Mouse (Mus musculus): ENCODE measurements around the gene Adam8. TPM values are rescaled to one million over a fixed set of nuclear protein-coding genes. Genes with fewer than 3 reads are reported as not detected.

The Adam8 gene
- total and polyA plus RNA-seq, 2 experiments from 2014 or later: 0.47 to 2.6 TPM

DNA sequence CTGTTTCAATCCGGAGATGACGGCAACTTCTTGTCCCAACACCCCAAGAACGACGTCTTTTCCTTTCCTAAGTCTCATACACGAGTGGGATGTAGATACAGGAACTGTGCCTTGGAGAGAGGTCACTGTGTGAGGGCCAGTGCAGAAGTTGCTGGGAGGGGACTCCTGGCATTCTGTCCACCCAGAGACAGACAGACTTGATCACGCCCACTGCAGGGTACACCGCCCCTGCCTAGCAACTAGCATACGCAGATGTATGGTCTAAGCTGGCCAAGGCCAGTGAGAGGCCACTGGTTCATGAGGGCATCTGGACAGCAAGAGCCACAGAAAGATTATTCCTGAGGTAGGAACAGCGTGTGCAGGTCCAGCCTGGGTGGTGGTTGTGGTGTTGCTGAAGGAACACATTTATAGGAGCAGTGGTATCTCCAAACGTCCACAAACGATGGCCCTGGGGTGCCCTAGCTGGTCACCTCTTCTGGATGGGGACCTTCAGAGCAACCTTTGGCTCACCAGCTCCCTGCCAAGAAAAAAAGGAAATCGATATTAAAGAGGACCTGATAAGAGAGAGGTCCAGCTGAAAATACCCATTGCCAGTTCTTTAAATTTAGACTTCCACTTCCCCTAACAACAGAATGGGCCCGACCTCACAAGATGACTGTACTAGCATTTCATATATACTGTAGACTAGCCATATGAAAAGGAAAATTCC is 13.2 kb downstream of the Adam8 start:
- H3K27ac ChIP-seq (ENCODE audit: low read depth, low read length): no peak overlapping the region
- 0 out of 2 replicates have a peak, but pooled peaks cover 4% of the 10 kb centered on the region for H3K4me1 ChIP-seq (ENCODE audit: insufficient read depth)
- TF ChIP-seq CTCF (IDR thresholded peaks at IDR 0.05; ENCODE audit: low read depth): no peak
- H3K4me3 ChIP-seq (ENCODE audit: low read depth, low read length): peak overlapping the region; percentile 48
- H3K4me2 ChIP-seq (ENCODE audit: low read depth): peak overlapping the region; percentile 75
- peak overlapping the region; percentile 35; the same call in 1 of the 2 replicates for H3K9ac ChIP-seq
- ATAC-seq (peak; percentile 34), DNase-seq (no peak)
- H3K27me3 ChIP-seq (ENCODE audit: insufficient read depth, low read length): no peaks in the 10 kb centered on the region
- no peaks in the 10 kb centered on the region for H3K36me3 ChIP-seq (ENCODE audit: insufficient read depth)
- WGBS: 39% methylated on average over 13 of the region's 13 CpGs
- H3K9me3 ChIP-seq (ENCODE audit: low read length): no peaks in the 10 kb centered on the region

DNA sequence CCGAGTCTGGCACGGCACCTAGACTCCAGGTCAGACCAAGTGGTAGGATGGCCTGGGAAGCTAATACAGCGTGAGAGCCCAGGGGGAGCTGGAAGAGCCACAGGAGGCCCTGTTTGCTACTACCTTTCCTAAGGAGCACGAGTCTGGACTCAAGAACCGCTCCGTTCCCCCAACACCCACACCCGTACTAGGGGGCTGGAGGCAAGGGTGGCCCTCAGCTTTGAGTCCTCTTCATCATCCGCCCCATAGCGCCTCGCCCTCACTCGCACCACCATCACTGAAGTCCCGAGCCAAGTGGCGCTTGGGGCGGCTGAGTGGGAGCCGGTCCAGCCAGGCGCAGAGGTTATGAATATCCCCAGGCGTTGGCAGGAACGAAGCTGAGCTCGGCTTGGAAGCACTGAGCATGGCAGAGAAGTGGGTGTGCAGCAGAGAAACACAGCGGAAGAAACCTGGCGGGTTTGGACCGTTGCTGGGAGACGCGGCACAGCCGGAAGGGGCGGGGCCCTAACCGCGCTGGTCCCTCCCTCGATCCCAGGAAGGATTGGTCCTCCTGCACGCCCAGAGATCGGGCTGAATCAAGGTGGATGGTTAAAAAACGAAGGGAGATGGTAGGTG is 14.0 kb downstream of the Adam8 start, which contains the start of gene 6430531B16Rik:
Gene 6430531B16Rik (minus strand): TSS at position 478 of the 615 bp plus-strand sequence.
- Histone ChIP-seq H3K27me3 (ENCODE audit: insufficient read depth, low read length) (no peaks in the 10 kb centered on the region), H3K9me3 (ENCODE audit: low read length) (no peaks in the 10 kb centered on the region)
- 4% methylated on average over 32 of the region's 32 CpGs for WGBS

DNA sequence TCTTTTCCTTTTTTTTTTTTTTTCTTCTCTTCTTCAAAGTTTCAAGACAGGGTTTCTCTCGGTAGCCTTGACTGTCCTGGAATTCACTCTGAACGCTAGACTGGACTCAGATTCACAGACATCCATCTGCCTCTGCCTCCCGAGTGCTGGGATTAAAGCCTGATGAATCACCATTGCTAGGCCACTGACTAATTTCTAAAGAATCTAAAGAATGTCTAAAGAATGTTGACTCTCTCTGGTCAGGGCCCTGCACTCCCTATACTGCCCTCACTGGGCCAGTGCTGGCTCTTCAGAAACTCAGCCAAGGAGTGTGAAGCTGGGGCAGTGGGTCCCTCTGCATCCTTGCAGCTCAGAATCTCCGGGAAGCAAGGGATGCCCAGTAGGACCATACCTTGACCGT is 16.9 kb downstream of the Adam8 start:
- H3K36me3 ChIP-seq (ENCODE audit: insufficient read depth): no peaks in the 10 kb centered on the region
- WGBS: 59% methylated on average over 5 of the region's 5 CpGs
- no peak overlapping the region for H3K4me3 ChIP-seq (ENCODE audit: low read depth, low read length)
- H3K27me3 ChIP-seq (ENCODE audit: insufficient read depth, low read length): no peaks in the 10 kb centered on the region
- no peaks in the 10 kb centered on the region for H3K9me3 ChIP-seq (ENCODE audit: low read length)
- ATAC-seq: no peak
- H3K4me2 ChIP-seq (ENCODE audit: low read depth): no peak overlapping the region
- DNase-seq: no peak
- H3K27ac ChIP-seq (ENCODE audit: low read depth, low read length): no peak overlapping the region
- H3K4me1 ChIP-seq (ENCODE audit: insufficient read depth): 0 out of 2 replicates have a peak, but pooled peaks cover 4% of the 10 kb centered on the region
- no peak overlapping the region for H3K9ac ChIP-seq
- TF ChIP-seq CTCF (IDR thresholded peaks at IDR 0.05; ENCODE audit: low read depth): no peak

More for the DNA sequence above, 14.0 kb downstream of the Adam8 start, which contains the start of gene 6430531B16Rik:
- ATAC-seq: peak; percentile 99
- H3K4me1 ChIP-seq (ENCODE audit: insufficient read depth): 0 out of 2 replicates have a peak, but pooled peaks cover 4% of the 10 kb centered on the region
- no peak for TF ChIP-seq CTCF (IDR thresholded peaks at IDR 0.05; ENCODE audit: low read depth)
- peak within 1 kb of the TSS; percentile 75 for H3K4me2 ChIP-seq (ENCODE audit: low read depth)
- peak within 1 kb of the TSS; percentile 47 for H3K27ac ChIP-seq (ENCODE audit: low read depth, low read length)
- H3K9ac ChIP-seq: peak within 1 kb of the TSS; percentile 58
- DNase-seq: peak; percentile 93
- no peaks in the 10 kb centered on the region for H3K36me3 ChIP-seq (ENCODE audit: insufficient read depth)
- peak within 1 kb of the TSS; percentile 48 for H3K4me3 ChIP-seq (ENCODE audit: low read depth, low read length)

DNA sequence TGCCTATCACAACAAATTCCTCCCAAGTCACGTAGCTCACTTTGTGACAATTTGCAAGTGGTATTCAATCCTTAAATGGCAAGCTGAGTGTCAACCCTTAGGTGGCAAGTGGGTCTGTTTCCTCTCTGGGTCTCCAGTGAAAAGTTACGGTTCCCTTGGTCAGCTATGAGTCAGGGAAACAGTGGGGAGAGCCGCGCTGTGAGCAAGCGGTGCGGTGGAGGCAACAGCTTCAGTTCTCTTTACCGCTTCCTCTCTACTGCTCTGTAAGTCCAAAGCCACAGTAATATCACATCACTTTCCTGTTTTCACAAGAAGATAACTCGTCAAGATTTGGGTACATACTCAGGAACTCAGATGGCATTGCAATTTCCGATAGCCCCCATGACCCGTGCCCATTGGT is 18.1 kb downstream of the Adam8 start:
- no peaks in the 10 kb centered on the region for H3K36me3 ChIP-seq (ENCODE audit: insufficient read depth)
- ATAC-seq: no peak
- H3K4me2 ChIP-seq (ENCODE audit: low read depth): no peak overlapping the region
- no peak overlapping the region for H3K27ac ChIP-seq (ENCODE audit: low read depth, low read length)
- no peak for DNase-seq
- H3K4me3 ChIP-seq (ENCODE audit: low read depth, low read length): no peak overlapping the region
- WGBS: 89% methylated on average over 10 of the region's 10 CpGs
- no peak overlapping the region for H3K9ac ChIP-seq
- H3K9me3 ChIP-seq (ENCODE audit: low read length): no peaks in the 10 kb centered on the region
- H3K4me1 ChIP-seq (ENCODE audit: insufficient read depth): 0 out of 2 replicates have a peak, but pooled peaks cover 4% of the 10 kb centered on the region
- H3K27me3 ChIP-seq (ENCODE audit: insufficient read depth, low read length): no peaks in the 10 kb centered on the region
- no peak for TF ChIP-seq CTCF (IDR thresholded peaks at IDR 0.05; ENCODE audit: low read depth)

DNA sequence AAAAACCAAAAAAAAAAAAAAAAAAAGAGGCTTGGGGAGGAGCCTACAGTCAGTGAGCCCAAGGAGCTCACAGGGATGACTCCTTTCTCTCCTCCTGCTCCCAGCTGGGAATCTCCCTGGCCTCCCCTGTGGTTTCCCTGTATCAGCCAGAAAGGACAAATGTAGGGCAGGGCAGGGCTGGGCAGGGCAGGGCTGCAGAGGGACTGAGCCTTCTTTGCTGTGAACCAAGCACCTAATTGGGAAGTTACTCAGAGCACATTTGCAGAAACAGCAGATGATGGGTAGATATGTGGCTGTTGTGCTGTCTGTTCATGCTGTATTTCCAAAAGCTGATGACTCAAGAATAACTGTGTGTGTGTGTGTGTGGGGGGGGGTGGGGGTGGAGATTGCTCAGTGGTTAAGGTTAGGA is 19.4 kb downstream of the Adam8 start:
- no peaks in the 10 kb centered on the region for H3K4me1 ChIP-seq (ENCODE audit: insufficient read depth)
- no peak overlapping the region for H3K27ac ChIP-seq (ENCODE audit: low read depth, low read length)
- no peak overlapping the region for H3K4me3 ChIP-seq (ENCODE audit: low read depth, low read length)
- H3K9ac ChIP-seq: no peak overlapping the region
- no peak overlapping the region for H3K4me2 ChIP-seq (ENCODE audit: low read depth)
- ATAC-seq: no peak
- no peak for TF ChIP-seq CTCF (IDR thresholded peaks at IDR 0.05; ENCODE audit: low read depth)
- no peaks in the 10 kb centered on the region for H3K27me3 ChIP-seq (ENCODE audit: insufficient read depth, low read length)
- DNase-seq: no peak
- no peaks in the 10 kb centered on the region for H3K36me3 ChIP-seq (ENCODE audit: insufficient read depth)
- H3K9me3 ChIP-seq (ENCODE audit: low read length): no peaks in the 10 kb centered on the region

DNA sequence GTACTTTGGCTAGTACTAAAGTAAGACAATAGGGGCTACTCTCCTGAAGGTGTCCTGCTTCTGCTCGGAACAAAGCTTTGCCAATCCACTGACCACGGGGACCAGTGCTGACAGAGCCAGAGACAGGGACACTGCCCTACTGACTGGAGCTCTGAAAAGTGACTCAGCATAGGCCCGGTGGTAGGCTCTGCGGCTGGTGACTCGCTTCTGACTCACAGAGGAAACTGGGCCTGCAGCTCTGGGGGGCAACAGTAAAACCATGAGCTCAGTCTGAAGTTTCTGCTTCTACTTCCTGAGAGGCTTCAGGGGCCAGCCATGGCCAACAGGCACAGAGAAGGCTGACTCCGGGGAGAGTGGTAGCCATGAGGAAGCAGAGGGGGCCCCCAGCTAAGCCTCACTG is 20.9 kb downstream of the Adam8 start:
- DNase-seq (no peak), ATAC-seq (no peak)
- Histone ChIP-seq H3K9ac (no peak overlapping the region), H3K36me3 (ENCODE audit: insufficient read depth) (no peaks in the 10 kb centered on the region), H3K4me2 (ENCODE audit: low read depth) (no peak overlapping the region), H3K27ac (ENCODE audit: low read depth, low read length) (no peak overlapping the region), H3K4me3 (ENCODE audit: low read depth, low read length) (no peak overlapping the region), H3K27me3 (ENCODE audit: insufficient read depth, low read length) (no peaks in the 10 kb centered on the region; the same call in 1 of the 2 replicates), H3K9me3 (ENCODE audit: low read length) (no peaks in the 10 kb centered on the region), H3K4me1 (ENCODE audit: insufficient read depth) (no peaks in the 10 kb centered on the region)
- no peak for TF ChIP-seq CTCF (IDR thresholded peaks at IDR 0.05; ENCODE audit: low read depth)
- 75% methylated on average over 6 of the region's 6 CpGs for WGBS

DNA sequence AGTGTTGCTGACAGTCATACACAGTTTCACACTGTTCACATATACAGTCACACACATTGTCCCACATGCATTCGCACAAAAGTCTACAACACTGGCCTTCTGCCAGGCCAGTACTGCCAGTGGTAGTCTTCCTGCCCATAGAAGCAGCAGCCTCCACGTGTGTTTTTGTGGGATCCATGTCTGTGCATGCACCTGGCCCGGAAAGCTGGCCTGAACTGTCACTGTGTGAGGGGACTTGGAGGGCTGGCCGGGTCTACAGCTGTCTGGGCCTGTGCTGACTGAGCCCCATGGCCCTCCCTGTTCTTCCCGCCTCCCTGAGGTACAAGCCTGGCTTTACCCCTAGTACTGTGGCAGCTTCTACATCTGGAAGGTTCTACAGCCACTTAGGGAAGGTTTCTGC is 21.4 kb downstream of the Adam8 start:
- H3K4me3 ChIP-seq (ENCODE audit: low read depth, low read length): no peak overlapping the region
- TF ChIP-seq CTCF (IDR thresholded peaks at IDR 0.05; ENCODE audit: low read depth): no peak
- H3K9me3 ChIP-seq (ENCODE audit: low read length): no peaks in the 10 kb centered on the region
- no peak overlapping the region for H3K4me2 ChIP-seq (ENCODE audit: low read depth)
- no peak overlapping the region for H3K27ac ChIP-seq (ENCODE audit: low read depth, low read length)
- no peak overlapping the region for H3K9ac ChIP-seq
- ATAC-seq: no peak
- no peak for DNase-seq
- WGBS: 73% methylated on average over 5 of the region's 5 CpGs
- no peaks in the 10 kb centered on the region; the same call in 1 of the 2 replicates for H3K27me3 ChIP-seq (ENCODE audit: insufficient read depth, low read length)
- H3K36me3 ChIP-seq (ENCODE audit: insufficient read depth): no peaks in the 10 kb centered on the region
- no peaks in the 10 kb centered on the region for H3K4me1 ChIP-seq (ENCODE audit: insufficient read depth)

All from forebrain, postnatal 0 days (tissue).